Mouse (Mus musculus) embryonic facial prominence, embryonic 15.5 days (tissue): Measurements from ENCODE around the gene Hspbap1. TPM values are rescaled to one million over a fixed set of nuclear protein-coding genes. Genes with fewer than 3 reads are reported as not detected.

Experiments used
- ATAC-seq: fragments of 200-750 bp; cut with Nextera tagmentation; 2 replicates; pipeline ENCODE4 v1.8.0; 2017; ENCODE audit warnings: low read depth, moderate TSS enrichment; ENCODE audit not compliant: insufficient number of reproducible peaks, low FRiP score, low TSS enrichment
- H3K27ac ChIP-seq: fragments of 300-500 bp; sonication (generic); replicated peaks from 2 replicates; pipeline ENCODE4 v1.5.1; 2015; ENCODE audit warnings: mild to moderate bottlenecking, inconsistent platforms
- H3K27me3 ChIP-seq: fragments of 300-500 bp; sonication (generic); 2 replicates; pipeline ENCODE4 v1.6.1; 2015; ENCODE audit warnings: inconsistent platforms
- H3K36me3 ChIP-seq: fragments of 300-500 bp; sonication (generic); 2 replicates; pipeline ENCODE4 v1.6.1; 2015; ENCODE audit warnings: mild to moderate bottlenecking, inconsistent platforms
- H3K4me1 ChIP-seq: fragments of 300-500 bp; sonication (generic); 2 replicates; pipeline ENCODE4 v1.6.1; 2015; ENCODE audit warnings: inconsistent platforms
- H3K4me2 ChIP-seq: fragments of 300-500 bp; sonication (generic); replicated peaks from 2 replicates; pipeline ENCODE4 v1.6.1; 2015; ENCODE audit warnings: mild to moderate bottlenecking, inconsistent platforms
- H3K4me3 ChIP-seq: fragments of 300-500 bp; sonication (generic); replicated peaks from 2 replicates; pipeline ENCODE4 v1.5.1; 2015; ENCODE audit warnings: mild to moderate bottlenecking, inconsistent platforms
- H3K9ac ChIP-seq: fragments of 300-500 bp; sonication (generic); 2 replicates; pipeline ENCODE4 v1.6.1; 2015; ENCODE audit warnings: inconsistent platforms
- H3K9me3 ChIP-seq: fragments of 300-500 bp; sonication (generic); replicated peaks from 2 replicates; pipeline ENCODE4 v1.6.1; 2016; ENCODE audit warnings: inconsistent platforms
- WGBS: fragments of 180-500 bp; shearing (Covaris S2); methylation state at CpG from one replicate; pipeline ENCODE4 v1.1.7; 2015; 5-methylcytosine and 5-hydroxymethylcytosine counted together
- polyA plus RNA-seq: library from polyadenylated mRNA; unstranded; fragments of >200 nt; fragmentation: Nextera tagmentation; extraction: Ambion mirVana; gene quantifications from 2 replicates; pipeline ENCODE4 v1.2.1, GENCODE M21; 2015

The Hspbap1 gene
- polyA plus RNA-seq, 1 experiment from 2014 or later: 13.9 TPM

DNA sequence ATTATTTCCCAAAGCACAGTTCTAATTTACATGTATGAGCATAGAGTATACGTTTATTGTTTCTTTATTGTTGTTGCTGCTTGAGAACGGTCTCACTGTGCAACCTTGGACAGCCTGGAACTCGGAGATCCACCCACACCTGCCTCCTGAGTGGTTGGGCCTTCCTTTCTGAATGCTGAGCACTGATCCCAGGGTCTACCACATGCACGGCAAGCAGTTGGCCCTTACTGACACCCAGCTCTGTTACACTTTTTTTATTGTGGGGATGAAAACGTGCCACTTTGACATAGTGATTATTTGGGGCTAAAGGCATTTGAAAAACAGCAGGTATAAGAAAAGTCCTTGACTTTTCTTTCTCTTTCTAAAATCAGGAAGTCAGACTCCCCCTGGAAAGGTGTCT lies 11.5 kb downstream of the Hspbap1 start:
- Histone ChIP-seq H3K27me3 (no peaks in the 10 kb centered on the region), H3K4me3 (no peak overlapping the region), H3K4me2 (no peak overlapping the region), H3K27ac (no peak overlapping the region), H3K9me3 (no peaks in the 10 kb centered on the region), H3K4me1 (no peaks in the 10 kb centered on the region), H3K9ac (no peak overlapping the region), H3K36me3 (no peaks in the 10 kb centered on the region)
- no peak for ATAC-seq
- 84% methylated on average over 5 of the region's 5 CpGs for WGBS

DNA sequence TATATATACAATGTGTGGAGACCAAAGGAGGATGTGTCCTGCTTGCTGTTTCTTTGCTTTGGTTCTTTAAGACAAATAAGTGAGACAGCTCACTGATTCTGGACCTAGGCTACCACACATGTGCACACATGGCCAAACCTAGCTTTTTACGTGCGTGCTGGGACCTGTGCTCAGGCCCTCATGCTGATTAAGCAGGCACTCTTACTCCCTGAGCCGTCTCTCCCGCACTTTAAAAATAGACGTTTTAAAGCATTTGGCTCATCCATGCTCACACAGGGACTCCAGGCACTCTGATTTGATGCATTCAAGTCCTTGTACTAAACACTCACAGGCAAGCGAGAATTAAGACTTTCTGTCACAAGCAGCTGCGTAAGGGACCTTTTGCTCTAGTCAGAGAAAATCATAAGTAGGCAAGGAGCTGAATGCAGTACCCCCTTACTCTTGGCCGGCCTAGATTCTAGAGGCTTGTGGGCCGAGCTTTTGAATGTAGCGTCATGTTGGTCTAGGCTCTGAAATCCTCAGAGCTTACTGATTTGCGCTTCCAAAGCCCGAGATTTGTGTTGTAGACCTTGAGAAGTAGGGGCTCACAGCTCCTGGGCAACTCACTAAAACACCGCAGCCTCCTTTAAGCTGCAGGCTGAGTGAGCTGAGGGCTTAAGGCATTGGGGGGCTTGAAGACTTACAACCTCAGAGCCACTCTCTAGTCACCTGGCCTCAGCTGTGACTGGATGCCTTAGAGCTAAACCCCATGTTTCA lies 12.5 kb downstream of the Hspbap1 start:
- 77% methylated on average over 13 of the region's 13 CpGs for WGBS
- ATAC-seq: no peak
- Histone ChIP-seq H3K36me3 (no peaks in the 10 kb centered on the region), H3K4me2 (no peak overlapping the region), H3K9ac (no peak overlapping the region), H3K27ac (no peak overlapping the region), H3K27me3 (no peaks in the 10 kb centered on the region), H3K9me3 (no peaks in the 10 kb centered on the region), H3K4me1 (no peaks in the 10 kb centered on the region), H3K4me3 (no peak overlapping the region)

DNA sequence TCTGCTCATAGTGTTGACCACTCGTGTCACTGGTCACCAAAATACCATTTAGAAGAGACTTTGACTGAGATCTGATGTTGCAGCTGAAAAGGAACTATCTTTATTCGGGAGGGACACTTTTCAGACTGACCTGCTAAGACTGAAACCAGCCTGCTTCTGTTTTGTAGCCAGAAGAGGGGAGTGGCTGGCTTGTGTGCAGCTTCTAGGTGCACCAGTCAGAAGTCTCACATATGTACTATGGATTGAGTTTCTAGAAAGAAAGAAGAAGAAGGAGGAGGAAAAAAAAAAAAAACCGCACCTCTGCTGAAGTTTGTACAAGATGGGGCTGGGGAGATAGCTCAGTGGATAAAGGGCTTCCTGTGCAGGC lies 13.0 kb downstream of the Hspbap1 start:
- no peaks in the 10 kb centered on the region for H3K27me3 ChIP-seq
- no peak overlapping the region for H3K4me2 ChIP-seq
- no peaks in the 10 kb centered on the region for H3K36me3 ChIP-seq
- no peaks in the 10 kb centered on the region for H3K4me1 ChIP-seq
- 84% methylated on average over 3 of the region's 3 CpGs for WGBS
- no peak for ATAC-seq
- H3K4me3 ChIP-seq: no peak overlapping the region
- no peak overlapping the region for H3K27ac ChIP-seq
- H3K9me3 ChIP-seq: no peaks in the 10 kb centered on the region
- H3K9ac ChIP-seq: no peak overlapping the region

DNA sequence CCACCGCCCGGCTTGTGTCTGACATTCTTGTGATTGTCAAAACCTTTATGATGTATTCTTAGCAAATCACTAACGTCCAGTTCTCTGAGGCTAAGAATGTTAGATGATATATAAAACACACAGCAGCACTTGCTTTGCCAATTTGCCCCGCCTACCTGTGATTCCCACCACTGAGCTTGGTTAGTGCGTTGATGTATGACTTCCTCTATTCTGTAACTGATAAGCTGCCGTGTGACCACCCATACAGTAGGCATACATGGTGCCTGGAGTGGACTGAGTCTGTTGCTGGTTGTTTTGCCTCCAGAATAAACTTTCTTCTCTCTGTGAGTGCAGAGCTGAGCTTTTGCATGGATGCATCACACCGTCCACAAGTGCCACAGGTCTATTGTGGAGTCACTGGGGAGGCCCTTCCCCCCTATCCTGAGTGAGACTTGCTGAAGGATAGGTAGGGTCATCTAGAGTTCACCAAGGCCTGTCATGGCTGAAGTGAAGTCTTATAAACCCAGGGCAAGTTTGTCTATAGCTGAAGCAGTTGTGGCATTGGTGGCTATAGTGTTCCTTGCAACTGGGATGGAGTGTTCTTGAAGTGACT lies 14.1 kb downstream of the Hspbap1 start:
- no peaks in the 10 kb centered on the region for H3K9me3 ChIP-seq
- no peak overlapping the region for H3K27ac ChIP-seq
- no peaks in the 10 kb centered on the region for H3K4me1 ChIP-seq
- H3K9ac ChIP-seq: no peak overlapping the region
- H3K4me3 ChIP-seq: no peak overlapping the region
- H3K4me2 ChIP-seq: no peak overlapping the region
- no peak for ATAC-seq
- 81% methylated on average over 7 of the region's 7 CpGs for WGBS
- no peaks in the 10 kb centered on the region for H3K27me3 ChIP-seq
- no peaks in the 10 kb centered on the region for H3K36me3 ChIP-seq

DNA sequence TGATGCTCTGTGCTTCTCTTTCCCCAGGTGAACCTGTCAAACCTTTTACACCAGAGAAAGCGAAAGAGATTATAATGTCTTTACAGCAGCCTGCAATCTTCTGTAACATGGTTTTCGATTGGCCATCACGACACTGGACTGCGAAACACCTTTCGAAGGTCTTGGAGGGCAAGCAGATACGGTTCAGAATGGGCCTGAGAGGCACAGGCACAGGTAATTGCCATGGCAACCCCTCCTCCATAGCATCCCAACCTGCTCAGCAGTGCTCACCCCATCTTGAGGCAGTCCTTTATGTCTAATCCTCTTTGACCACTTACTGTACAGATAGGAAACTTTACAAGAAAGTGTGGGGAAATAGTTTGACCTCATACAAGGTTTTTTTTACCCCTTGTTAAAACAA lies 17.0 kb downstream of the Hspbap1 start:
- Histone ChIP-seq H3K9ac (no peak overlapping the region), H3K4me2 (no peak overlapping the region), H3K4me1 (no peaks in the 10 kb centered on the region), H3K36me3 (peaks cover 7% of the 10 kb centered on the region; the same call in 1 of the 2 replicates), H3K27me3 (no peaks in the 10 kb centered on the region), H3K27ac (no peak overlapping the region), H3K9me3 (no peaks in the 10 kb centered on the region), H3K4me3 (no peak overlapping the region)
- no peak for ATAC-seq
- WGBS: 89% methylated on average over 6 of the region's 6 CpGs

DNA sequence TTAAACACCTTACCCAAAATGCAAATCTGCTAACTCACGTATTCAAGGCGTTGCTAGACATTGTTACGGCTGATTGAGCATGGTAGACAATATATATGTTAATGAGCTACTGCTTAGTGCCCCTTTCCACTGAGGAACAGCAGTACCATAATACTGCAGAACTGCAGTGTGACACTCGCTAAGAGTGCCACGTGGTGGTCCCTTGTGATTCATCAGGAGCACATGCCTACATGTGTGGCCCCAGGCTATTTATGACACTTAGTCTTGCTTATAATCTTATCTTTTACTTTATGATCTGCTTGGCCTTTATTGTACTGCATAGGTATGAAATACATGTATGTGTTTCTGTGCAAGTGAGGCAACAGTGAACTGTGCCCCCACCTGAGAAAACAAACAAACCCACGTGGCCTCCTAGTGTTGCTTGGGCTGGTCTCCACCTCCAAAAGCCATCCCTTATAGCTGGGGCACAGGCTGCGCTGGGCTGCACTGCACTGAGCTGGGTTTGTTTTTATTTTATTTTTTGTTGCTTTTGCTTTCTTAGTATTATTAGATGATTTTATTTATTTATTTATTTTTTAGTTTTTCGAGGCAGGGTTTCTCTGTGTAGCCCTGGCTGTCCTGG lies 17.5 kb downstream of the Hspbap1 start:
- Histone ChIP-seq H3K4me3 (no peak overlapping the region), H3K27ac (no peak overlapping the region), H3K4me2 (no peak overlapping the region), H3K36me3 (peaks cover 7% of the 10 kb centered on the region; the same call in 1 of the 2 replicates), H3K27me3 (no peaks in the 10 kb centered on the region), H3K9ac (no peak overlapping the region), H3K9me3 (no peaks in the 10 kb centered on the region), H3K4me1 (no peaks in the 10 kb centered on the region)
- no peak for ATAC-seq
- WGBS: 85% methylated on average over 8 of the region's 8 CpGs

DNA sequence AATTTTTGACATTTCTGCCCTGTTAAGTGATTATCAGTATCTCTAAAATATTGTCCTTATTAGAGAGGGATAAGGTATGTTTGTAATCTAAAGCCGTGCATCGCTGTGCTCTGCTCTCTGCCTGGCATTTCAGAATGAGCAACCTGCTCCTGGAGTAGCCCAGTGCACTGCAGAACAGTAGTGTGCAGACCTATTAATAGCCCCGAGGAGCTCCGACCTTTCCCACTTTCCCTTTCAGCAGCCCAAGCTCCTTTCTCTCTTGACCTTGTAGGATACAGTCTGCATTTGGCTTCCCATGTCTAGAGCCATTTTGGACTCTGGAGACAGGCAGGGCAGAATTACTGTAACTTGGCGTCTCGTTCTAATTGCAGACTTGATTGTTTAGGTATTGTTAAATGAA lies 18.2 kb downstream of the Hspbap1 start:
- H3K4me2 ChIP-seq: no peak overlapping the region
- no peak overlapping the region for H3K4me3 ChIP-seq
- H3K27me3 ChIP-seq: no peaks in the 10 kb centered on the region
- H3K36me3 ChIP-seq: peaks cover 7% of the 10 kb centered on the region; the same call in 1 of the 2 replicates
- WGBS: 91% methylated on average over 6 of the region's 6 CpGs
- no peaks in the 10 kb centered on the region for H3K9me3 ChIP-seq
- H3K9ac ChIP-seq: no peak overlapping the region
- ATAC-seq: no peak
- H3K27ac ChIP-seq: no peak overlapping the region
- no peaks in the 10 kb centered on the region for H3K4me1 ChIP-seq

DNA sequence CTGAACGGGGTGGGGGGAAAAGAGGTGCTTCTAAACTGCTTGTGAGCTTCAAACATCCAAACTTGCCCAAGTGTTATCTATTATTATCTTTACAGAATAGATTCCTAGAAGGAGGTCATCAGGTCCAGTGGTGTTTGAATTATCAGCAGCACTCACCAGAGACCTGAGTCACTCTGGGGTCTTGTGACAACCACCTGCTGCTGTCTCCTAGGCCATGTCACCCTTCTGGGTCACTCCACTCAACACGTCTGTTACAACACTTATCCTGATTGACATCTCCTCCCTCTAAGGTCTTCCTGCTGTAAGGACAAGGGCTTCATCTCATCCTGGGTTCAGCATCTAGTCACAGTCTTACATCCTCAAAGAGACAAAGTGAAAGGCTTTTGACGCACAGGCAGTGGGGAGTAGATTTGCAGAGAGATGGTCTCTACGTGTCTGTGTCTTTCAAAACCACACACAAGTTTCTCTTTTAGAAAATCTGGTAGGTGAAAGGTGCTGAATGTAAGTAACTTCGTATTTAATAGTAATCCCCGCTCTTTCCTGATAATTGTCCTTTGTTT lies 21.9 kb downstream of the Hspbap1 start:
- Histone ChIP-seq H3K4me3 (no peak overlapping the region), H3K9me3 (no peaks in the 10 kb centered on the region)
- 80% methylated on average over 6 of the region's 6 CpGs for WGBS

DNA sequence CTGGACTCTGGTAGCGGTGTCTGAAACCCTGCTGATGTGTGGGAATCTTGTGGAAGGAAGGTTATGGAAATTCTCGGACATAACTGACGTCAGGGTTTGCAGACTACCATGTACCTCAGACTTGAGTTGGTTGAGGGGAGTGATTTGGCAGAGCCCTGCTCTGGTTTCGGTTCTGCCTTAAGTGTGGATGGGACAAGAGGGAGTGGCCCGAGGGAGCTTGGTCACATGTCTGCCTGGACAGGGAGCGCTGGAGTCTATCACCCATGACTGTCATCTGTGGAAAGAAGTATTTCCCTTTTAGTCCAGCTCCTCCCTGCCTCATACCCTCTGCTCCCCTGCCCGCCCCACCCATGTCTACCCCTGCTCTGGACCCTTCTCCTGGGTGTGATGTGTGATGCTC lies 32.0 kb downstream of the Hspbap1 start:
- 0 out of 2 replicates have a peak, but pooled peaks cover 4% of the 10 kb centered on the region for H3K9me3 ChIP-seq
- H3K4me1 ChIP-seq: no peaks in the 10 kb centered on the region
- H3K27me3 ChIP-seq: no peaks in the 10 kb centered on the region
- H3K4me3 ChIP-seq: no peak overlapping the region
- H3K27ac ChIP-seq: no peak overlapping the region
- H3K4me2 ChIP-seq: no peak overlapping the region
- H3K36me3 ChIP-seq: peaks cover 22% of the 10 kb centered on the region; the same call in 1 of the 2 replicates
- WGBS: 89% methylated on average over 7 of the region's 7 CpGs
- no peak; the same call in 1 of the 2 replicates for ATAC-seq
- no peak overlapping the region for H3K9ac ChIP-seq

More for the DNA sequence above, 21.9 kb downstream of the Hspbap1 start:
- Histone ChIP-seq H3K4me2 (no peak overlapping the region), H3K9ac (no peak overlapping the region), H3K4me1 (no peaks in the 10 kb centered on the region), H3K27me3 (no peaks in the 10 kb centered on the region), H3K36me3 (peaks cover 7% of the 10 kb centered on the region; the same call in 1 of the 2 replicates), H3K27ac (no peak overlapping the region)
- ATAC-seq: no peak

DNA sequence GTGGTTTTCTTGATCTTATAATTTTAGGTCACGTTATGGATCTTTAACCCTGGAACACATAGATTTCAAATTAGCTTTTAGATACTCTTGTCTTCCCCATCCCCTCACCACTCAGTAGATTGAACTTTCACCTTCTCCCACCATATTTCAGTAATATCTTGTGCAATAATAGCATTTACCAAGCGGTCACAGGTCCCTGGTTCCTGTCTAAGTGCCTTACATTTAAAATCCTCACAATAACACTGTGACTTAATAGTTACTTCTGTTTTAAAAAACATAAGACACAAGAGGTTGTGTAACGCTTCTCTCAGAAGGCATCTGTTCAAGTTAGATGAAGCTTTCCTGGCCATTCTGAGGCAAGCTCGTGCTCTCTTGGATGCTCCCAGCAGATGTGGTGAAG lies 33.5 kb downstream of the Hspbap1 start:
- peaks cover 17% of the 10 kb centered on the region; the same call in 1 of the 2 replicates for H3K36me3 ChIP-seq
- no peak overlapping the region for H3K4me3 ChIP-seq
- no peaks in the 10 kb centered on the region for H3K4me1 ChIP-seq
- no peak overlapping the region for H3K27ac ChIP-seq
- no peak for ATAC-seq
- WGBS: 89% methylated on average over 4 of the region's 4 CpGs
- H3K4me2 ChIP-seq: no peak overlapping the region
- no peaks in the 10 kb centered on the region for H3K27me3 ChIP-seq
- 0 out of 2 replicates have a peak, but pooled peaks cover 4% of the 10 kb centered on the region for H3K9me3 ChIP-seq
- no peak overlapping the region for H3K9ac ChIP-seq

DNA sequence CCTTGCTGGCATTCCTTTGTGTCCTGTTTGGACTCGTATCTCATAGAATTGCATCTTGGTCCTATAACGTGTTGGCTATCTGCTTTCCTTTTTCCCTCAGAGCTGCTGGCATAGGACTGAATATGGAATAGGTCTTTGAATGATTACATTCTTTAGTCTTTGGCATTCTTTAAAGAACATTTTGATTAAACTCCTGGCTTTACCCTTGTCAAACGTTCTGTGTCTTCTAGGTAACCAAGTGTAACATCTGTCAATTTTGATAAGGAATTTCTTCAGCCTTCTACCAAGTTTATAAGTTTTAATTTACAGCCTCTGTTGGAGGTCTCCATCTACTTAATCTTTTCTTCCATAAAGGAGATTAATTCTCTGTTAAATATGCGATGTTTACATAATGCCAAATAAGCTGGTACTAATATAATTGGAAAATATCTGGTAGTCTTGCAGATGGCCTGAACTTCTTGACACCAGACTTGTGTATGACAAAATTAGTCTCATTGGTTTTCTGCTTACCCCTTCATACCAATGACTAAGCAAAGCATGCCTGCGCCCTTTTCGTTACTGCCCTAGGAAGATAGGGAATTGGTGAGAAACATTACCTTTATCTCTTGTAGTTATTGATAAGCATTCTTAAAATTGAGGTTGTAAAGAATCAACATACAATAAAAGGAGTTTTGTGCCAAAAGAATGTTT lies 36.9 kb downstream of the Hspbap1 start:
- Histone ChIP-seq H3K36me3 (no peaks in the 10 kb centered on the region), H3K4me3 (no peak overlapping the region), H3K27ac (no peak overlapping the region), H3K9ac (no peak overlapping the region), H3K27me3 (no peaks in the 10 kb centered on the region), H3K4me2 (no peak overlapping the region), H3K9me3 (no peaks in the 10 kb centered on the region), H3K4me1 (no peaks in the 10 kb centered on the region)
- WGBS: 80% methylated on average over 6 of the region's 6 CpGs
- ATAC-seq: no peak
